Mouse (Mus musculus): ENCODE results near the gene Vsnl1. TPM values are rescaled to one million over a fixed set of nuclear protein-coding genes. Genes with fewer than 3 reads are reported as not detected.

Vsnl1 gene
- total RNA-seq (2014; rRNA removed), result 208 and 234 TPM in 2 replicates
- polyA plus RNA-seq (2015; fragmentation: Nextera tagmentation; extraction: Ambion mirVana), result 286 and 288 TPM in 2 replicates

GRCm38 (mm10) chr12:11436497-11437265, at the start of gene Vsnl1:
Vsnl1 (minus strand) TSS chr12:11436613.
- TF ChIP-seq CTCF (IDR thresholded peaks at IDR 0.05), result no peak
- WGBS, result 3% methylated on average over 34 of the region's 34 CpGs
- H3K27ac ChIP-seq (ENCODE audit: low read depth, low read length), result peak within 1 kb of the TSS; percentile 85
- peak within 1 kb of the TSS; percentile 55 for H3K4me3 ChIP-seq (ENCODE audit: low read depth, low read length)
- ATAC-seq (ENCODE audit: low FRiP score) (peak; percentile 95), DNase-seq (ENCODE audit: low spot score) (peak; percentile 96)
- 0 out of 2 replicates have a peak, but pooled peaks cover 5% of the 10 kb centered on the region for H3K4me1 ChIP-seq (ENCODE audit: insufficient read depth, low read length)
- no peaks in the 10 kb centered on the region for H3K9me3 ChIP-seq (ENCODE audit: low read length)
- H3K27me3 ChIP-seq (ENCODE audit: insufficient read depth, low read length), result no peaks in the 10 kb centered on the region
- H3K9ac ChIP-seq (replicated peaks; ENCODE audit: low read length, poor library complexity, severe bottlenecking), result peak within 1 kb of the TSS; percentile 67
- peak within 1 kb of the TSS; percentile 71 for H3K4me2 ChIP-seq (ENCODE audit: low read depth, low read length, poor library complexity, severe bottlenecking)
- H3K36me3 ChIP-seq (ENCODE audit: insufficient read depth, low read length), result no peaks in the 10 kb centered on the region

GRCm38 (mm10) chr12:11456632-11457031, 20.2 kb upstream of the Vsnl1 start:
- H3K9me3 ChIP-seq (ENCODE audit: low read length), result no peaks in the 10 kb centered on the region
- peak overlapping the region; percentile 84; the same call in 1 of the 2 replicates for H3K4me2 ChIP-seq (ENCODE audit: low read depth, low read length, poor library complexity, severe bottlenecking)
- H3K4me1 ChIP-seq (ENCODE audit: insufficient read depth, low read length), result no peaks in the 10 kb centered on the region
- ATAC-seq (ENCODE audit: low FRiP score) (no peak), DNase-seq (ENCODE audit: low spot score) (no peak)
- no peak overlapping the region for H3K27ac ChIP-seq (ENCODE audit: low read depth, low read length)
- peak overlapping the region; percentile 56 for H3K4me3 ChIP-seq (ENCODE audit: low read depth, low read length)
- no peaks in the 10 kb centered on the region for H3K27me3 ChIP-seq (ENCODE audit: insufficient read depth, low read length)
- no peak for TF ChIP-seq CTCF (IDR thresholded peaks at IDR 0.05)
- 87% methylated on average over 4 of the region's 4 CpGs for WGBS
- H3K36me3 ChIP-seq (ENCODE audit: insufficient read depth, low read length), result no peaks in the 10 kb centered on the region
- H3K9ac ChIP-seq (replicated peaks; ENCODE audit: low read length, poor library complexity, severe bottlenecking), result 0 out of 2 replicates have a peak overlapping the region, but pooled peaks have one; percentile 78

- WGBS, result 4% methylated on average over 11 of the region's 11 CpGs
- Histone ChIP-seq H3K4me3 (ENCODE audit: low read depth, low read length) (peak overlapping the region; percentile 56), H3K4me2 (ENCODE audit: low read depth, low read length, poor library complexity, severe bottlenecking) (peak overlapping the region; percentile 84), H3K36me3 (ENCODE audit: insufficient read depth, low read length) (no peaks in the 10 kb centered on the region), H3K9ac (replicated peaks; ENCODE audit: low read length, poor library complexity, severe bottlenecking) (peak overlapping the region; percentile 78), H3K27ac (ENCODE audit: low read depth, low read length) (peak overlapping the region; percentile 52), H3K27me3 (ENCODE audit: insufficient read depth, low read length) (no peaks in the 10 kb centered on the region), H3K4me1 (ENCODE audit: insufficient read depth, low read length) (no peaks in the 10 kb centered on the region), H3K9me3 (ENCODE audit: low read length) (no peaks in the 10 kb centered on the region)
- no peak for DNase-seq (ENCODE audit: low spot score)
- no peak for TF ChIP-seq CTCF (IDR thresholded peaks at IDR 0.05)
- ATAC-seq (ENCODE audit: low FRiP score), result no peak; the same call in 1 of the 2 replicates
These were observed 19.8 kb upstream of the Vsnl1 start for GRCm38 (mm10) chr12:11456213-11456612.

- WGBS, result 1% methylated on average over 38 of the region's 40 CpGs
- H3K27ac ChIP-seq (ENCODE audit: low read depth, low read length), result peak within 1 kb of the TSS; percentile 52
These were observed 19.3 kb upstream of the Vsnl1 start, which contains the start of gene Rad51ap2 for GRCm38 (mm10) chr12:11455549-11456194. Rad51ap2 (plus strand) TSS chr12:11456079.

GRCm38 (mm10) chr12:11454146-11454545, 17.7 kb upstream of the Vsnl1 start:
- Histone ChIP-seq H3K36me3 (ENCODE audit: insufficient read depth, low read length) (no peaks in the 10 kb centered on the region), H3K27ac (ENCODE audit: low read depth, low read length) (no peak overlapping the region), H3K27me3 (ENCODE audit: insufficient read depth, low read length) (no peaks in the 10 kb centered on the region), H3K9me3 (ENCODE audit: low read length) (no peaks in the 10 kb centered on the region), H3K4me2 (ENCODE audit: low read depth, low read length, poor library complexity, severe bottlenecking) (no peak overlapping the region), H3K4me3 (ENCODE audit: low read depth, low read length) (no peak overlapping the region), H3K4me1 (ENCODE audit: insufficient read depth, low read length) (no peaks in the 10 kb centered on the region), H3K9ac (replicated peaks; ENCODE audit: low read length, poor library complexity, severe bottlenecking) (no peak overlapping the region)
- no peak for ATAC-seq (ENCODE audit: low FRiP score)
- 49% methylated on average over 5 of the region's 5 CpGs for WGBS
- no peak for DNase-seq (ENCODE audit: low spot score)
- TF ChIP-seq CTCF (IDR thresholded peaks at IDR 0.05), result no peak

More at GRCm38 (mm10) chr12:11455549-11456194, 19.3 kb upstream of the Vsnl1 start, which contains the start of gene Rad51ap2:
- H3K36me3 ChIP-seq (ENCODE audit: insufficient read depth, low read length), result no peaks in the 10 kb centered on the region
- H3K4me3 ChIP-seq (ENCODE audit: low read depth, low read length), result peak within 1 kb of the TSS; percentile 56
- no peaks in the 10 kb centered on the region for H3K4me1 ChIP-seq (ENCODE audit: insufficient read depth, low read length)
- TF ChIP-seq CTCF (IDR thresholded peaks at IDR 0.05), result peak; percentile 18; the same call in 1 of the 2 replicates
- peak; percentile 96 for ATAC-seq (ENCODE audit: low FRiP score)
- DNase-seq (ENCODE audit: low spot score), result peak; percentile 93
- no peaks in the 10 kb centered on the region for H3K9me3 ChIP-seq (ENCODE audit: low read length)
- H3K27me3 ChIP-seq (ENCODE audit: insufficient read depth, low read length), result no peaks in the 10 kb centered on the region
- H3K9ac ChIP-seq (replicated peaks; ENCODE audit: low read length, poor library complexity, severe bottlenecking), result peak within 1 kb of the TSS; percentile 78
- H3K4me2 ChIP-seq (ENCODE audit: low read depth, low read length, poor library complexity, severe bottlenecking), result peak within 1 kb of the TSS; percentile 84
